Mouse (Mus musculus): ENCODE results near the gene Olfr1454. TPM values are rescaled to one million over a fixed set of nuclear protein-coding genes. Genes with fewer than 3 reads are reported as not detected.

Gene Olfr1454
- polyA plus RNA-seq (2012; ENCODE audit: insufficient read depth, insufficient read length, low replicate concordance, missing spikeins), result not detected in 2 replicates

- Histone ChIP-seq H3K4me1 (ENCODE audit: control insufficient read depth, insufficient read depth, low read length) (no peaks in the 10 kb centered on the region), H3K4me3 (ENCODE audit: insufficient read depth, low read depth, low read length) (no peak within 1 kb of the TSS), H3K27ac (ENCODE audit: insufficient read depth, low read depth, low read length) (no peak within 1 kb of the TSS)
- WGBS, result 59% methylated on average over 2 of the region's 2 CpGs
- TF ChIP-seq CTCF (IDR thresholded peaks at IDR 0.05; ENCODE audit: insufficient read depth, low read depth, low read length) (no peak), POLR2A (IDR thresholded peaks at IDR 0.05; ENCODE audit: insufficient read depth, low read depth, low read length) (no peak)
Observed at GRCm38 (mm10) chr19:13060310-13060709, at the start of gene Olfr1454. Gene Olfr1454, plus strand, starts transcription at chr19:13060610.

GRCm38 (mm10) chr19:13028227-13028626 lies 32.2 kb upstream of the Olfr1454 start, which contains the start of gene Olfr1453:
Gene Olfr1453, minus strand, starts transcription at chr19:13028327.
- WGBS, result 35% methylated on average over 1 of the region's 1 CpGs
- H3K4me1 ChIP-seq (ENCODE audit: control insufficient read depth, insufficient read depth, low read length), result no peaks in the 10 kb centered on the region
- H3K27ac ChIP-seq (ENCODE audit: insufficient read depth, low read depth, low read length), result no peak within 1 kb of the TSS
- TF ChIP-seq POLR2A (IDR thresholded peaks at IDR 0.05; ENCODE audit: insufficient read depth, low read depth, low read length), result no peak
- no peak for TF ChIP-seq CTCF (IDR thresholded peaks at IDR 0.05; ENCODE audit: insufficient read depth, low read depth, low read length)
- no peak within 1 kb of the TSS for H3K4me3 ChIP-seq (ENCODE audit: insufficient read depth, low read depth, low read length)

- no peaks in the 10 kb centered on the region for H3K4me1 ChIP-seq (ENCODE audit: control insufficient read depth, insufficient read depth, low read length)
- no peak overlapping the region for H3K27ac ChIP-seq (ENCODE audit: insufficient read depth, low read depth, low read length)
- TF ChIP-seq CTCF (IDR thresholded peaks at IDR 0.05; ENCODE audit: insufficient read depth, low read depth, low read length) (no peak), POLR2A (IDR thresholded peaks at IDR 0.05; ENCODE audit: insufficient read depth, low read depth, low read length) (no peak)
- no peak overlapping the region for H3K4me3 ChIP-seq (ENCODE audit: insufficient read depth, low read depth, low read length)
- WGBS, result 96% methylated on average over 1 of the region's 1 CpGs
Observed at GRCm38 (mm10) chr19:13093908-13094307, 33.5 kb downstream of the Olfr1454 start.

- no peak within 1 kb of the TSS for H3K4me3 ChIP-seq (ENCODE audit: insufficient read depth, low read depth, low read length)
- TF ChIP-seq POLR2A (IDR thresholded peaks at IDR 0.05; ENCODE audit: insufficient read depth, low read depth, low read length) (no peak), CTCF (IDR thresholded peaks at IDR 0.05; ENCODE audit: insufficient read depth, low read depth, low read length) (no peak)
- WGBS, result 74% methylated on average over 2 of the region's 2 CpGs
Observed at GRCm38 (mm10) chr19:13097791-13098190, 37.4 kb downstream of the Olfr1454 start, which contains the start of gene Olfr1457. Gene Olfr1457, minus strand, starts transcription at chr19:13097891.

DNA sequence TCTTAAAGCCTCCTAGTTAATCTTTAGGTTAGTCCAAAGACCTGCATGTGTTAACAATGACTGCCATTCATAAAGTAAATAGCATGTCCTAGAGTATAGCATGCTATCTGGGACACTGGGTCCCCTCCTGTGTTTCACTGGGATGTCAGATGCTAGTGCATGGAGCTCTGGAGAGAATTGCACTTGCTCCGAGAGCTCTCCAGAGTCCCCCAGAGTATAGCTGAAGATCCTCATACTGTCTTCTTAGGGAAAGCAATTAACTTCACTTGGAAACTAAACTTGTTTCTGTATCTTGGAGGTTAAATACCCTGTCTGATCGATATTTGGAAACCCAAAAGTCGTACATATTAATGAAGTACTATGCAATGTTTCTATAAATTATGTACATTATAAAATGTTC lies 46.3 kb downstream of the Olfr1454 start, which contains the start of gene Olfr1458:
Gene Olfr1458 (minus strand): TSS at position 101 of the 400 bp plus-strand sequence.
- Histone ChIP-seq H3K4me1 (ENCODE audit: control insufficient read depth, insufficient read depth, low read length) (no peaks in the 10 kb centered on the region), H3K27ac (ENCODE audit: insufficient read depth, low read depth, low read length) (no peak within 1 kb of the TSS), H3K4me3 (ENCODE audit: insufficient read depth, low read depth, low read length) (no peak within 1 kb of the TSS)
- WGBS, result 87% methylated on average over 3 of the region's 3 CpGs
- TF ChIP-seq POLR2A (IDR thresholded peaks at IDR 0.05; ENCODE audit: insufficient read depth, low read depth, low read length) (no peak), CTCF (IDR thresholded peaks at IDR 0.05; ENCODE audit: insufficient read depth, low read depth, low read length) (no peak)

More at GRCm38 (mm10) chr19:13097791-13098190, 37.4 kb downstream of the Olfr1454 start, which contains the start of gene Olfr1457:
- Histone ChIP-seq H3K27ac (ENCODE audit: insufficient read depth, low read depth, low read length) (no peak within 1 kb of the TSS), H3K4me1 (ENCODE audit: control insufficient read depth, insufficient read depth, low read length) (no peaks in the 10 kb centered on the region)

Other genes with a start within 250 kb of the Olfr1454 start
- not detected in 2 replicates for gene Gm5244, start 213.9 kb upstream of the Olfr1454 start, polyA plus RNA-seq (2012; ENCODE audit: insufficient read depth, insufficient read length, low replicate concordance, missing spikeins)
- not detected in 2 replicates for gene Olfr1444, start 203.3 kb upstream of the Olfr1454 start, polyA plus RNA-seq (2012; ENCODE audit: insufficient read depth, insufficient read length, low replicate concordance, missing spikeins)
- gene Olfr1445, start 176.8 kb upstream of the Olfr1454 start, polyA plus RNA-seq (2012; ENCODE audit: insufficient read depth, insufficient read length, low replicate concordance, missing spikeins), result not detected in 2 replicates
- not detected in 2 replicates for gene Olfr1446, start 167.1 kb upstream of the Olfr1454 start, polyA plus RNA-seq (2012; ENCODE audit: insufficient read depth, insufficient read length, low replicate concordance, missing spikeins)
- gene Olfr1447, start 156.9 kb upstream of the Olfr1454 start, polyA plus RNA-seq (2012; ENCODE audit: insufficient read depth, insufficient read length, low replicate concordance, missing spikeins), result not detected in 2 replicates
- gene Olfr1448, start 136.2 kb upstream of the Olfr1454 start, polyA plus RNA-seq (2012; ENCODE audit: insufficient read depth, insufficient read length, low replicate concordance, missing spikeins), result not detected in 2 replicates
- gene Olfr1449, start 129.8 kb upstream of the Olfr1454 start, polyA plus RNA-seq (2012; ENCODE audit: insufficient read depth, insufficient read length, low replicate concordance, missing spikeins), result not detected in 2 replicates
- not detected in 2 replicates for gene Olfr1450, start 110.4 kb upstream of the Olfr1454 start, polyA plus RNA-seq (2012; ENCODE audit: insufficient read depth, insufficient read length, low replicate concordance, missing spikeins)
- gene Olfr1451, start 65.6 kb upstream of the Olfr1454 start, polyA plus RNA-seq (2012; ENCODE audit: insufficient read depth, insufficient read length, low replicate concordance, missing spikeins), result not detected in 2 replicates
- not detected in 2 replicates for gene Olfr1453, start 32.3 kb upstream of the Olfr1454 start, polyA plus RNA-seq (2012; ENCODE audit: insufficient read depth, insufficient read length, low replicate concordance, missing spikeins)
- gene Olfr1457, start 37.3 kb downstream of the Olfr1454 start, polyA plus RNA-seq (2012; ENCODE audit: insufficient read depth, insufficient read length, low replicate concordance, missing spikeins), result not detected in 2 replicates
- gene Olfr1458, start 46.2 kb downstream of the Olfr1454 start, polyA plus RNA-seq (2012; ENCODE audit: insufficient read depth, insufficient read length, low replicate concordance, missing spikeins), result not detected in 2 replicates
- not detected in 2 replicates for gene Olfr1459, start 88.9 kb downstream of the Olfr1454 start, polyA plus RNA-seq (2012; ENCODE audit: insufficient read depth, insufficient read length, low replicate concordance, missing spikeins)
- not detected in 2 replicates for gene Olfr1461, start 102.4 kb downstream of the Olfr1454 start, polyA plus RNA-seq (2012; ENCODE audit: insufficient read depth, insufficient read length, low replicate concordance, missing spikeins)
- gene Olfr1462, start 125.1 kb downstream of the Olfr1454 start, polyA plus RNA-seq (2012; ENCODE audit: insufficient read depth, insufficient read length, low replicate concordance, missing spikeins), result not detected in 2 replicates
- gene Olfr1463, start 170.7 kb downstream of the Olfr1454 start, polyA plus RNA-seq (2012; ENCODE audit: insufficient read depth, insufficient read length, low replicate concordance, missing spikeins), result not detected in 2 replicates